Mouse (Mus musculus): ENCODE results near the gene Gpn3. TPM values are rescaled to one million over a fixed set of nuclear protein-coding genes. Genes with fewer than 3 reads are reported as not detected.

Gene Gpn3
- polyA plus RNA-seq, 1 experiment from 2014 or later: 38.9 TPM

DNA sequence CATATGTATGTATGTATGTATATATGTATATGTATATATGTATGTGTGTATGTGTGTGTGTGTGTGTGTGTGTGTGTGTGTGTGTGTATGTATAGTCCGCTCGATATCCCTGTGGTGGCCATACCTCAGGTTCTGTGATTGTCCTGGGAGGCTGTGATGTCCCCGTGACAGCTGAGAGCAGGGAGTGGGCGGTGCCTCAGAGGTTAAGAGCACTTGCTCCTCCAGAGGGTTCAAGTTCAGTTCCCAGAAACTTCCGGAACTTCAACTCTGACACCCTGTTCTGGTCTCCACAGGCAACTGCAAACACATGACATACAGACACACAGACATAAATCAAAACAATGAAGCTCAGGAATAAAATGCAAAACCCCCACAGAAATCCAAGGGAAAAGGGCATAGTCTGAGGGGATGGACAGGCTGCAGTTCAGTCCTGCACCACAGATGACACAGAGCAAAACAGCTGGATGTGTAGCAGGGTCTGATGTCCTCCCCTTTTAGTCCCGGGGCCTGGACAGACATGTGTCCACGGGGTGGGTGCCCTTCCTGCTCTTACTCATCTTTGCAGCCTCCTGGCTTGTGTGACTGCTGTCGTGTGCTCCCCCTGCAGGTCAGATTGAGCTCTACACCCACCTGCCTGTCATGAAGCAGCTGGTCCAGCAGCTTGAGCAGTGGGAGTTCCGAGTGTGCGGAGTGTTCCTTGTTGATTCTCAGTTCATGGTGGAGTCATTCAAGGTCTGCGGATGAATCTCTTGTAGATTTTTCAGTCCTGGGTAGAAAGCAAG lies 7.9 kb downstream of the Gpn3 start:
- H3K27me3 ChIP-seq (ENCODE audit: control insufficient read depth, insufficient read depth, low read length): no peaks in the 10 kb centered on the region

DNA sequence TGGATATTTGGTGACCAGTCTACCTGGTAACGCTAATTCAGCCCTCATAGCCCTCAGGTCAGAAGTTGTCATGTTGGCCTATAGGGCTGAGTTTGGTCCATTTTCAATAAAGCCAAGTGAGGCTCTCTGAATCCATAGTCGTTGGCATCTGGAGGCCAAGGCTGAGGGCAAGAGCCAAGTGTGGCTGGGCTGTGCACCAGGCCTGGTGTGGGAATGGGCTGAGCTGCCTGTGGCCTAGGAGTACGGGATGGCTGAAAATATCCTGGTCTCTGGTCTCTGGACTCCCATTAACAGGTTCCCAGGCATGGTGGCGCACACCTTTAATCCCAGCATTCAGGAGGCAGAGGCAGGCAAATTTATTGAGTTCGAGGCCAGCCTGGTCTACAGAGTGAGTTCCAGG lies 18.3 kb downstream of the Gpn3 start:
- no peak overlapping the region for H3K4me2 ChIP-seq (replicated peaks)
- peaks cover 7% of the 10 kb centered on the region for H3K4me1 ChIP-seq (replicated peaks; ENCODE audit: control insufficient read depth, insufficient read depth, low read length)
- H3K9ac ChIP-seq: no peak overlapping the region
- H3K9me3 ChIP-seq (ENCODE audit: control insufficient read depth, low read length): no peaks in the 10 kb centered on the region
- no peak for ATAC-seq (ENCODE audit: low FRiP score)
- H3K27me3 ChIP-seq (ENCODE audit: control insufficient read depth, insufficient read depth, low read length): no peaks in the 10 kb centered on the region
- WGBS: 94% methylated on average over 5 of the region's 5 CpGs
- H3K4me3 ChIP-seq (replicated peaks; ENCODE audit: low read length): no peak overlapping the region
- DNase-seq (ENCODE audit: low spot score): no peak
- no peak overlapping the region for H3K27ac ChIP-seq
- 0 out of 2 replicates have a peak, but pooled peaks cover under 1% of the 10 kb centered on the region for H3K36me3 ChIP-seq (replicated peaks; ENCODE audit: control insufficient read depth, insufficient read depth)

More for the DNA sequence above, 7.9 kb downstream of the Gpn3 start:
- Histone ChIP-seq H3K4me3 (replicated peaks; ENCODE audit: low read length) (no peak overlapping the region), H3K36me3 (replicated peaks; ENCODE audit: control insufficient read depth, insufficient read depth) (peaks cover 61% of the 10 kb centered on the region), H3K9ac (no peak overlapping the region), H3K9me3 (ENCODE audit: control insufficient read depth, low read length) (no peaks in the 10 kb centered on the region), H3K4me2 (replicated peaks) (no peak overlapping the region), H3K4me1 (replicated peaks; ENCODE audit: control insufficient read depth, insufficient read depth, low read length) (no peaks in the 10 kb centered on the region), H3K27ac (no peak overlapping the region)
- DNase-seq (ENCODE audit: low spot score): peak; percentile 84
- WGBS: 53% methylated on average over 11 of the region's 11 CpGs
- no peak for ATAC-seq (ENCODE audit: low FRiP score)

DNA sequence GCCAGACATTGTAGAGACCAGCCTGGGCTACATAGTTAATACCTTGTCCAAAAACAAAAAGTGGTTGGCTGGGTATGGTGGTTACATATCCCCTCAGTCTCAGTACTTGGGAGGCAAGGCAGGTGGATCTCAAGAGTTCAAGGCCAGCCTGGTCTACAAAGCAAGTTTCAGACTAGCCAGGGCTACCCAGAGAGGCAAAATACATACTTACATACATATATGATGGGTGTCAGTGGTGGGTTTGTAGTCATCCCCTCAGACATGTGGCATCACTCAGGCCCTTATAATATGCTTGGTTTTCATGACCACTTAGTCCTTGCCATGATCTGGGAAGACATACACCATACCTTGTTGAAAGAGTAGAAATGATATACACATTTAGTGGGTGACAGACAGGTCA lies 19.0 kb downstream of the Gpn3 start:
- Histone ChIP-seq H3K27ac (no peak overlapping the region), H3K9ac (no peak overlapping the region), H3K4me3 (replicated peaks; ENCODE audit: low read length) (no peak overlapping the region), H3K36me3 (replicated peaks; ENCODE audit: control insufficient read depth, insufficient read depth) (0 out of 2 replicates have a peak, but pooled peaks cover 3% of the 10 kb centered on the region), H3K9me3 (ENCODE audit: control insufficient read depth, low read length) (no peaks in the 10 kb centered on the region), H3K4me2 (replicated peaks) (no peak overlapping the region), H3K27me3 (ENCODE audit: control insufficient read depth, insufficient read depth, low read length) (no peaks in the 10 kb centered on the region), H3K4me1 (replicated peaks; ENCODE audit: control insufficient read depth, insufficient read depth, low read length) (peaks cover 7% of the 10 kb centered on the region)
- ATAC-seq (ENCODE audit: low FRiP score) (no peak), DNase-seq (ENCODE audit: low spot score) (no peak)

DNA sequence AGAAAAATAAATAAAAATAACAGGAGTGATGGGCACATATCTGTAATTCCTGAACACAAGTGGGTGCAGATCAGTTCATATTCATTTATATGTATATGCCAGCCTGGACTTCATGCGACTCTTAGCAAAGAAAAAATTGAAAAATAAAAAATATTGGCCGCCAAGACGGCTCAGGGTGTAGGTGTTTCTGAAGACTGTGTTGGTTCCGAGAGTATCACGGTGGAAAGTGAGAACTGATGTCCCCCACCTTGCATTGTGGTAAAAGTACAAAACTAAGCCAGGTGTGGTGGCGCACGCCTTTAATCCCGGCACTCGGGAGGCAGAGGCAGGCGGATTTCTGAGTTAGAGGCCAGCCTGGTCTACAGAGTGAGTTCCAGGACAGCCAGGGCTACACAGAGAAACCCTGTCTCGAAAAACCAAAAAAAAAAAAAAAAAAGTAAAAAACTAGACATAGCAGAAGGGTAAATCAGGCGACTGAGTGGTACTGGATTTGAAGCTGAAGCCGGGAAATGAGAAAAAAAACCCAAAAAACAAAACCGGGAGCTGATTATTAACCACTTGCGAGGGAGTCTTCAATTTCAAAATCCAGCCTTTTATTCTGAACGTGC lies 19.6 kb downstream of the Gpn3 start:
- peaks cover 7% of the 10 kb centered on the region for H3K4me1 ChIP-seq (replicated peaks; ENCODE audit: control insufficient read depth, insufficient read depth, low read length)
- 0 out of 2 replicates have a peak, but pooled peaks cover 3% of the 10 kb centered on the region for H3K36me3 ChIP-seq (replicated peaks; ENCODE audit: control insufficient read depth, insufficient read depth)
- H3K27ac ChIP-seq: peak overlapping the region; percentile 32
- H3K9me3 ChIP-seq (ENCODE audit: control insufficient read depth, low read length): no peaks in the 10 kb centered on the region
- H3K4me3 ChIP-seq (replicated peaks; ENCODE audit: low read length): peak overlapping the region; percentile 91
- H3K4me2 ChIP-seq (replicated peaks): peak overlapping the region; percentile 91
- peak overlapping the region; percentile 92; the same call in 1 of the 2 replicates for H3K9ac ChIP-seq
- ATAC-seq (ENCODE audit: low FRiP score) (no peak), DNase-seq (ENCODE audit: low spot score) (no peak)
- WGBS: 53% methylated on average over 15 of the region's 16 CpGs
- H3K27me3 ChIP-seq (ENCODE audit: control insufficient read depth, insufficient read depth, low read length): no peaks in the 10 kb centered on the region

DNA sequence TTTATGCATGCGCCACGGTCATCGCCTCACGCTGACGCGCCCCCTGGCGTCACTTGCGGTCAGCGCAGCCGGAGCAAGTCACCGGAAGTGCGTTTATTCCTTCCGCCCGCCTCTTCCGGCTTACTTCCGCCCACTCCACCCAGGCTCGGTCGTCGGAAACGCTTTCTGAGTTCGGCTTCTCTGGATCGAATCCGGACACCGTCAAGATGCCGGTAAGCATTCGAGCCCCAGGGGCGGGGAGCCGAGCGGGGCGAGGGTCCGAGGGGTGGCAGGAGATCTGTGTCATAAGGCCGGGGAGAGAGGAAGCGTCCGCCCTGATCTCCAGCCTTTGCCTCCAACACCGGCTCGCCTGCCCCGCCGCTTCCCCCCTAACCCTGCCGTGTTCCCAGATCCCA lies 20.1 kb downstream of the Gpn3 start, which contains the start of gene Arpc3:
Gene Arpc3, plus strand, starts transcription at position 93 of the 395 bp plus-strand sequence.
- peak within 1 kb of the TSS; percentile 69 for H3K27ac ChIP-seq
- under 1% methylated on average over 39 of the region's 39 CpGs for WGBS

DNA sequence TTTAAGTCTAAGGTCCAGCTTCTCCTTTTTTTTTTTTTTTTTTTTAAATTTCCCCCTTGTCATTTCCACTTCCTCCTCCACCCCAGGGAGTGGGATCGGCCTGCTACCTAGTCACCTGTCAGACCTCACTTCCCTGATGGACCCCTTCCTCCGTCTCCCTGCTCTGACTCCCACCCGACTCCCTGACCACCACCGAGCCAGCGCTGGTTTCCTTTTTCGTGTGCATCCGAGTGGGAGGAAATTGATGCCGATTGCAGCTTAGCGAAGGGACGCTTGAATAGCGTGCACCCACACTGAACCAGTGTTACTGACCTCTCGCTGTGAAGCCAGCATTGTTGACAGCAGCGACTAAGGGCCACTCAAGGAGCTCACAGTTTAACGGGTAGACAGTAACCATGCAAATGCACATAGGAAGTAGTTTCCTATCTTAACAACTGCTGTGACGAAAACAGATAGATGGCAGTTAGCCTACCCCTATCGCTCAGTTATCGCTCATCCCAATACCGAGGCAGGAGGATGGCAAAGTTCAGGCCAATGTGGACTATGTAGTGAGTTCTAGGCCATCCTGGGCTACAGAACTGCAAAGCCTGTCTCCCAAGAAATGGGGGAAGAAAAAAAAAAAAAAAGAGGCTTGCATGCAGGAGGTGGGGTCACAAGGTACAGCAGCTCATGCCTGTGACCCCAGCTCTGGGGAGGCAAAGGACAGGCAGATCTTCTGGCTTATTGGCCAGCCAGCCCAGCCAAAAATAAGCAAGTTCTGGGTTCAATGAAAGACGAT lies 20.7 kb downstream of the Gpn3 start:
- Histone ChIP-seq H3K9ac (peak overlapping the region; percentile 92), H3K4me3 (replicated peaks; ENCODE audit: low read length) (peak overlapping the region; percentile 91), H3K27me3 (ENCODE audit: control insufficient read depth, insufficient read depth, low read length) (no peaks in the 10 kb centered on the region), H3K4me2 (replicated peaks) (peak overlapping the region; percentile 91), H3K9me3 (ENCODE audit: control insufficient read depth, low read length) (no peaks in the 10 kb centered on the region), H3K27ac (peak overlapping the region; percentile 69), H3K4me1 (replicated peaks; ENCODE audit: control insufficient read depth, insufficient read depth, low read length) (peaks cover 7% of the 10 kb centered on the region), H3K36me3 (replicated peaks; ENCODE audit: control insufficient read depth, insufficient read depth) (peaks cover 12% of the 10 kb centered on the region)
- ATAC-seq (ENCODE audit: low FRiP score) (peak; percentile 57; the same call in 1 of the 2 replicates), DNase-seq (ENCODE audit: low spot score) (no peak)
- WGBS: 18% methylated on average over 19 of the region's 19 CpGs

More for the DNA sequence above, 20.1 kb downstream of the Gpn3 start, which contains the start of gene Arpc3:
- Histone ChIP-seq H3K9ac (peak within 1 kb of the TSS; percentile 92), H3K9me3 (ENCODE audit: control insufficient read depth, low read length) (no peaks in the 10 kb centered on the region), H3K27me3 (ENCODE audit: control insufficient read depth, insufficient read depth, low read length) (no peaks in the 10 kb centered on the region), H3K4me2 (replicated peaks) (peak within 1 kb of the TSS; percentile 91), H3K4me1 (replicated peaks; ENCODE audit: control insufficient read depth, insufficient read depth, low read length) (peaks cover 7% of the 10 kb centered on the region), H3K4me3 (replicated peaks; ENCODE audit: low read length) (peak within 1 kb of the TSS; percentile 91), H3K36me3 (replicated peaks; ENCODE audit: control insufficient read depth, insufficient read depth) (peaks cover 6% of the 10 kb centered on the region)
- peak; percentile 97 for DNase-seq (ENCODE audit: low spot score)
- peak; percentile 89 for ATAC-seq (ENCODE audit: low FRiP score)

DNA sequence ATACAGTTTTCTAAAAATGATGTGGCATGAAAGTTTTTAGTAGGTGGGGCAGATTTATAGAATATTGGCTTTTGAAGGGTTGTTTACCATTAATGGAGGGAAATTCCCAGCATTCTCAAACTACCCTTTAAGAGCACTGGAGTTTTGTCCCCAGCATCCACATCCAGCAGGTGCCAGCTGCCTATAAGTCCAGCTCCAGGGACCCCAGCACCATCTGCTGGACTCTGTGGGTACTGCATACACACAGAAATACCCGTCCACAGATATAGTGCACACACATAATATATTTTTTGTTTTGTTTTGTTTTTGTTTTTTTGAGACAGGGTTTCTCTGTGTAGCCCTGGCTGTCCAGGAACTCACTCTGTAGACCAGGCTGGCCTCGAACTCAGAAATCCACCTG lies 22.2 kb downstream of the Gpn3 start:
- Histone ChIP-seq H3K4me2 (replicated peaks) (no peak overlapping the region), H3K4me1 (replicated peaks; ENCODE audit: control insufficient read depth, insufficient read depth, low read length) (peaks cover 7% of the 10 kb centered on the region), H3K36me3 (replicated peaks; ENCODE audit: control insufficient read depth, insufficient read depth) (peaks cover 27% of the 10 kb centered on the region), H3K9me3 (ENCODE audit: control insufficient read depth, low read length) (no peaks in the 10 kb centered on the region), H3K27ac (no peak overlapping the region), H3K9ac (no peak overlapping the region), H3K4me3 (replicated peaks; ENCODE audit: low read length) (no peak overlapping the region), H3K27me3 (ENCODE audit: control insufficient read depth, insufficient read depth, low read length) (no peaks in the 10 kb centered on the region)
- 51% methylated on average over 2 of the region's 2 CpGs for WGBS
- no peak for ATAC-seq (ENCODE audit: low FRiP score)
- DNase-seq (ENCODE audit: low spot score): peak; percentile 80

DNA sequence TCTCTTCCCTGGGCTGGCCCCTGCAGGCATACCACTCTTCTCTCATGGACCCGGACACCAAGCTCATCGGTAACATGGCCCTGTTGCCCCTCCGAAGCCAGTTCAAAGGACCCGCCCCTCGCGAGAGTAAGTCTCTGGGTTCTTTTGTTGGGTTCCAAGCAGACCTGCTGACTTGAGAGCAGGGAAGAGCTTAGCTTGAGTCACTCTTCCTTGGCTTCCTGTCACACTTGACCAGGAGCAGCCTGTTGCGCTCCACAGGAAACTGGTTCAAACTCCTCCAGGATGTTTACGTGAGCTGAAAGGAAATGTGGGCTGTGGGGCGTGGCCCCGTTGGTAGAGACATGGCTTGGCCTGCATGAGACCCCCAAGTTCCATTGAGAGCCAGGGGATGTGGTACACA lies 25.1 kb downstream of the Gpn3 start:
- Histone ChIP-seq H3K9ac (no peak overlapping the region), H3K27ac (no peak overlapping the region), H3K4me1 (replicated peaks; ENCODE audit: control insufficient read depth, insufficient read depth, low read length) (peaks cover 7% of the 10 kb centered on the region), H3K9me3 (ENCODE audit: control insufficient read depth, low read length) (no peaks in the 10 kb centered on the region), H3K27me3 (ENCODE audit: control insufficient read depth, insufficient read depth, low read length) (no peaks in the 10 kb centered on the region), H3K36me3 (replicated peaks; ENCODE audit: control insufficient read depth, insufficient read depth) (peaks cover 44% of the 10 kb centered on the region), H3K4me3 (replicated peaks; ENCODE audit: low read length) (no peak overlapping the region), H3K4me2 (replicated peaks) (no peak overlapping the region)
- no peak for DNase-seq (ENCODE audit: low spot score)
- 92% methylated on average over 10 of the region's 10 CpGs for WGBS
- no peak for ATAC-seq (ENCODE audit: low FRiP score)

DNA sequence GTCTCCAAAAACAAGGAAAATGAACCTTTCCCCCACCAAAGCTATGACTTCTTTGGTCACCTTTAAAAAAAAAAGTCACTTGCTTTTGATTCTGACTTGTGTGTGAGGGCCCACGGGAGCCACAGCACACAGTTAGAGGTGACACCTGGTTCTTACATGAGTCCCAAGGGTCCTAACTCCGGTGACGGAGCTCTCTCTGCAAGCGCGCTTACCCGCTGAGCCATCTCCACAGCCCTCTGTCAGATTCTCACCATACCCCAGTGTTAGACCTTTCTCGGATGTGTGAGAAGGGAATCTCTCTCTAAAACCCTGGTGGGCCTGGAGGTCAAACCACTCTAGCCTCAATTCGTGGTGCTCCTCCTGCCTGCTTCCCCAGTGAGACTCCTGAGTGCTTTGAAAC lies 25.8 kb downstream of the Gpn3 start:
- no peaks in the 10 kb centered on the region for H3K9me3 ChIP-seq (ENCODE audit: control insufficient read depth, low read length)
- no peak for ATAC-seq (ENCODE audit: low FRiP score)
- H3K4me1 ChIP-seq (replicated peaks; ENCODE audit: control insufficient read depth, insufficient read depth, low read length): peaks cover 4% of the 10 kb centered on the region
- no peaks in the 10 kb centered on the region for H3K27me3 ChIP-seq (ENCODE audit: control insufficient read depth, insufficient read depth, low read length)
- H3K4me2 ChIP-seq (replicated peaks): no peak overlapping the region
- no peak overlapping the region for H3K9ac ChIP-seq
- no peak overlapping the region for H3K27ac ChIP-seq
- no peak overlapping the region for H3K4me3 ChIP-seq (replicated peaks; ENCODE audit: low read length)
- no peak for DNase-seq (ENCODE audit: low spot score)
- WGBS: 92% methylated on average over 8 of the region's 8 CpGs
- peaks cover 51% of the 10 kb centered on the region for H3K36me3 ChIP-seq (replicated peaks; ENCODE audit: control insufficient read depth, insufficient read depth)
